Mouse (Mus musculus) spleen, adult 2 months (tissue): Measurements from ENCODE around the gene Prss50. TPM values are rescaled to one million over a fixed set of nuclear protein-coding genes. Genes with fewer than 3 reads are reported as not detected.

Source experiments
- DNase-seq, 2 experiments: peaks; one replicate each; pipeline versions ENCODE4 v3.0.0 to v3.0.0-alpha.2; 2012 to 2021; ENCODE audit warnings: low spot score in 2 of 2, low read depth in 1 of 2
- H3K27ac ChIP-seq: fragments of 200-500 bp; 2 replicates; pipeline ENCODE4 v1.5.1; 2012; ENCODE audit warnings: low read length, inconsistent platforms; ENCODE audit not compliant: insufficient read depth
- H3K27me3 ChIP-seq: fragments of 200-500 bp; 2 replicates; pipeline ENCODE4 v1.6.1; 2012; ENCODE audit warnings: mild to moderate bottlenecking, moderate library complexity, low read length, inconsistent platforms; ENCODE audit not compliant: control insufficient read depth, insufficient read depth
- H3K36me3 ChIP-seq: fragments of 200-500 bp; 2 replicates; pipeline ENCODE4 v1.6.1; 2012; ENCODE audit warnings: mild to moderate bottlenecking, low read length, inconsistent platforms; ENCODE audit not compliant: control insufficient read depth, insufficient read depth
- H3K4me1 ChIP-seq: fragments of 200-500 bp; 2 replicates; pipeline ENCODE4 v1.6.1; 2011; ENCODE audit warnings: inconsistent platforms; ENCODE audit not compliant: control insufficient read depth, insufficient read depth, insufficient read length
- H3K4me3 ChIP-seq: fragments of 200-500 bp; 2 replicates; pipeline ENCODE4 v1.5.1; 2011; ENCODE audit warnings: mild to moderate bottlenecking, inconsistent platforms; ENCODE audit not compliant: insufficient read depth, insufficient read length; ENCODE audit errors: extremely low read depth
- CTCF ChIP-seq: fragments of 200-500 bp; IDR thresholded peaks from 2 replicates; pipeline ENCODE4 v1.5.1; 2011; ENCODE audit warnings: mild to moderate bottlenecking, inconsistent platforms; ENCODE audit not compliant: insufficient read depth, insufficient read length, insufficient replicate concordance; ENCODE audit errors: extremely low read depth
- POLR2A ChIP-seq: fragments of 200-500 bp; IDR thresholded peaks from 2 replicates; pipeline ENCODE4 v1.6.1; 2011; ENCODE audit warnings: low read depth, low read length, inconsistent platforms
- WGBS: fragments of 180-500 bp; shearing (Covaris S2); methylation state at CpG from one replicate; pipeline ENCODE4 v1.1.7; 2018; 5-methylcytosine and 5-hydroxymethylcytosine counted together
- polyA plus RNA-seq: library from polyadenylated mRNA; depleted of rRNA; stranded (reverse); fragments of >200 nt; gene quantifications from 2 replicates; pipeline ENCODE4 v1.2.3, GENCODE M21; 2012

Gene Prss50
- polyA plus RNA-seq, 1 experiment: 3.5 TPM

DNA sequence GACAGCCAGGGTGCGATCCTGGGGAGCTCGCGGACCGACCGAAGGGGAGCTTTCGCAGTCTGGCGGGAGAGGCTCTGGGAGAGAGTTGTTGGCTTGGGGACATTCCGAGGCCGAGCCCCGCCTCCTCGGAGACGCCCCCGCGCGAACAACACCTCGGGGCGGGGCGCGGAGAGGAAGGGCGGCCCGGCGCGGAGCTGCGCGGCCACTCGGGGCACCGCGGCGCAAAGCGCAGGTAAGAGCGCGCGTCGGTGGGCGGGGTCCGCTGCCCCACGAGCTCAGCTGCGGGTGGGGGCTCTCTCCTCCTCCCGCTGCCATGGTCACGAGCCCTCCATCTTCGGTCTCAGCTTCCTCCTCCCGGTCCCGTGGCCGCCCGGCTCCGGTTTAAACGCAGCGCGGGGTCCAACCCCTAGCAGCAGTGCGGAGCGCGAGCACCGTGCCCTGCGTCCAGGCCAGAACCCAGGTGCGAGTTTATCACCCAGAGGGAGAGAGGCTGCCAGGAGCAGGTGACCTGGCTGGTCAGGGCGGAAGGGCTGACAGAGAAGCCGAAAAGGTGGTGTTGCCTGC, 22.3 kb downstream of the Prss50 start, which contains the start of gene Tmie:
Gene Tmie (minus strand): TSS at position 116 of the 564 bp plus-strand sequence.
- no peaks in the 10 kb centered on the region; the same call in 1 of the 2 replicates for H3K27me3 ChIP-seq
- TF ChIP-seq CTCF: no peak
- peak; percentile 15 for TF ChIP-seq POLR2A
- no peaks in the 10 kb centered on the region for H3K36me3 ChIP-seq
- WGBS: 1% methylated on average over 44 of the region's 57 CpGs
- no peaks in the 10 kb centered on the region; the same call in 1 of the 2 replicates for H3K4me1 ChIP-seq
- H3K4me3 ChIP-seq: peak within 1 kb of the TSS; percentile 72
- H3K27ac ChIP-seq: peak within 1 kb of the TSS; percentile 86
- peak in 1 of 2 experiments; percentile 46 for DNase-seq

DNA sequence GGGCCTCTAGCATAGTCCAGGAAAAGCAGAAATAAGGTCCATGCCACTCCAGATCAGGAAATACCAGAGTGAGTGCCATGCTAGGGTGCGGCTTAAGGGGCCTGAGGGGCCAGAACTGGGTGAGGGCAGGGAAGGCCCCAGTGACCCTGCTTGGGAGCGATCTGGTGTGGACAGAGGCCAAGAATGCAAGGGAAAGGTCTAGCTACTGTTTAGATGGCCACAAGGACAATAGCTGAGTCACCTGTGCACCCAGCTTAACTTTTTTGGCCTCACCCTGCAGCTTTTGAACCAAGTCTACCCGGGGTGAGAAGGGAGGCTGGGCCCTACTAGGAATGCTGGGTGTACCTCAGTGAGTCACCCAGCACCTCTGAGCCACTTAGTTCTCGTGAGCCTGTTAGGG, 23.0 kb downstream of the Prss50 start:
- no peak for DNase-seq
- no peaks in the 10 kb centered on the region; the same call in 1 of the 2 replicates for H3K4me1 ChIP-seq

DNA sequence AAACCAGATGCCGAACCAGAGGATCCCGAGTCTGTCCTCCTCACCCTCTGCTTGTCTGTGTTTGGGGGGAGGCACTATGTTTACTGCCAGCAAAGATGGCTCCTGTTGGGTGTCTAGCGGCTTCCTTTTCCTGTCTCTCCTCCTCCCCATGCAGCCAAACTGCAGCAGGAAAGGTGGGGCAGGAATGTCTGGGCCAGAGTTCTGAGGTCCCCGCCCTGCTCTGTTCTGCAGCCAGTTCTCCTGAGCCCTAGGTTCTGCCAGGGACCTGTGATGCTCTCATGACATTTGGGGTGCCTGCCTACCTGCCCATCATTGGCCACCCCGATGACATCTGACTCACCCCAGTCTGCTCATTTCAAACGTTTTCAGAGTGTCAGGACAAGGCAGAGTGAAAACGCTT, 24.2 kb downstream of the Prss50 start:
- H3K4me3 ChIP-seq: peak overlapping the region; percentile 72; the same call in 1 of the 2 replicates
- WGBS: 67% methylated on average over 7 of the region's 7 CpGs

More for the DNA sequence above, 23.0 kb downstream of the Prss50 start:
- H3K27ac ChIP-seq: peak overlapping the region; percentile 86
- H3K4me3 ChIP-seq: peak overlapping the region; percentile 72
- no peaks in the 10 kb centered on the region; the same call in 1 of the 2 replicates for H3K27me3 ChIP-seq
- no peaks in the 10 kb centered on the region for H3K36me3 ChIP-seq
- 64% methylated on average over 4 of the region's 4 CpGs for WGBS
- no peak for TF ChIP-seq POLR2A
- TF ChIP-seq CTCF: no peak

DNA sequence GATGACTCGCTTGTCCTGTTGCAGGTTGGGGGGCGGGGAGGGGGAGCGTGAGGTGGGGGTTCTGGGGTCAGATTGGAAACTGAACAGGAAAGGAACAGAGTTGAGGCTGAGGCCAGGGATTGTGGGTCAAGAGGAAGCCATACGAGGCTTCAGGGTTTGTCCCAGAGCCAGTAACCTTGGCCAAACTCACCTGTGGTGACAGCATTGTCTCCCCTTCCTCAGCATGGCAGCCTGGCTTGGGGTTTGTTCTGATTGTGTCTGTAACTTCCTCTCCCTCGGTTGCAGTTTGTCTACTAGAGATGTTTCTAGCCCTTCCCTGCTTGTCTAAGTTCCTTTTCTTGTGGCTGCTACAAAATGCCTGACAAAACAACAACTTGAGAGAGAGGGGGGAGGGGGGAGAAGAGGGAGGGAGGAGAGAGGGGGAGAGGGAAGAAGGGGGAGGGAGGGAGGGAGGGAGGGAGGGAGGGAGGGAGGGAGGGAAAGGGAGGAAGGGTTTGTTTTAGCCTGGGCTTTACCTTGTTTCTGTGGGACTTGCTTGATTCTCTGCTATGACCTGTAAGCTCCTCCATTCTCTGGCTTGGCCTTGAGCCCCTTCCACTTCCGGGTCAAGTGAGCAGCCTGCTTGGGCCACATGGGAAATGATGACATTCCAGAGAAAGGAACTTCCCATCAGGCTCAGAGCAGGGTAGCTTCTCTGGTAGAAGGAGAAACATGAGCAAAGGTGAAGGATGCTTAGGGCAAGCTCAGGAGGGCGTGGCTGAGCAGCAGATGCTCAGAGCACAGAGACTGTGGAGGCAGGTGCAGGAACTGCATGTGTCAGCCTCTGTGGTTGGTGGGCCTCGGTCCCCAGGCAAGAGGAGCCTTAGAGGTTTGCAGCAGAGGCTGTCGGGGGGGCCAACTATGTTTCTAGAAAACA, 29.9 kb downstream of the Prss50 start:
- TF ChIP-seq CTCF (no peak), POLR2A (no peak)
- Histone ChIP-seq H3K4me3 (no peak overlapping the region), H3K27ac (peak overlapping the region; percentile 27), H3K27me3 (no peaks in the 10 kb centered on the region), H3K36me3 (no peaks in the 10 kb centered on the region), H3K4me1 (no peaks in the 10 kb centered on the region; the same call in 1 of the 2 replicates)
- no peak for DNase-seq
- WGBS: 48% methylated on average over 9 of the region's 9 CpGs

More for the DNA sequence above, 24.2 kb downstream of the Prss50 start:
- no peak for DNase-seq
- Histone ChIP-seq H3K4me1 (no peaks in the 10 kb centered on the region; the same call in 1 of the 2 replicates), H3K36me3 (no peaks in the 10 kb centered on the region), H3K27ac (peak overlapping the region; percentile 86), H3K27me3 (no peaks in the 10 kb centered on the region; the same call in 1 of the 2 replicates)
- TF ChIP-seq CTCF (no peak), POLR2A (no peak)

DNA sequence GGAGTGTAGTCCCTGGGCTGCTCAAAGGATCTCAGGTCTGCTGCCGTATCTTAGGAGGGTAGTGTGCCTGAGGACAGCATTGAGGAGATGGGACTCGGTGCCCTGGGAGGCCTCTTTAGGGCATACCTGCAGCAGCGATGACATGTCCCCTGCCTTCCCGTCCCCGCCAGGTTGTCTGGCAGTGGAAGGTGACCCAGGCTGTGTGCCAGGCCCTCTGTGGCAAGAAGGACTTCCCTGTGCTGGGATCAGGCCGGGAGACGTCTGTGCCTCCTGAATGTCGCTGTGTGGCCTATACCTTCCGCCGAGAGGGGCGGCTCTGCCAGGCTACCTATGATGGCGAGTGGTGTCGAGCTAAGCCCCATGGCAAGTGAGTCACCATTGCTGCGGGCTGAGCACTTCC, 31.2 kb downstream of the Prss50 start:
- no peak overlapping the region for H3K27ac ChIP-seq
- DNase-seq: no peak
- no peaks in the 10 kb centered on the region for H3K36me3 ChIP-seq
- no peaks in the 10 kb centered on the region; the same call in 1 of the 2 replicates for H3K4me1 ChIP-seq
- H3K4me3 ChIP-seq: no peak overlapping the region
- H3K27me3 ChIP-seq: no peaks in the 10 kb centered on the region
- TF ChIP-seq CTCF: no peak
- TF ChIP-seq POLR2A: no peak
- WGBS: 94% methylated on average over 14 of the region's 14 CpGs

DNA sequence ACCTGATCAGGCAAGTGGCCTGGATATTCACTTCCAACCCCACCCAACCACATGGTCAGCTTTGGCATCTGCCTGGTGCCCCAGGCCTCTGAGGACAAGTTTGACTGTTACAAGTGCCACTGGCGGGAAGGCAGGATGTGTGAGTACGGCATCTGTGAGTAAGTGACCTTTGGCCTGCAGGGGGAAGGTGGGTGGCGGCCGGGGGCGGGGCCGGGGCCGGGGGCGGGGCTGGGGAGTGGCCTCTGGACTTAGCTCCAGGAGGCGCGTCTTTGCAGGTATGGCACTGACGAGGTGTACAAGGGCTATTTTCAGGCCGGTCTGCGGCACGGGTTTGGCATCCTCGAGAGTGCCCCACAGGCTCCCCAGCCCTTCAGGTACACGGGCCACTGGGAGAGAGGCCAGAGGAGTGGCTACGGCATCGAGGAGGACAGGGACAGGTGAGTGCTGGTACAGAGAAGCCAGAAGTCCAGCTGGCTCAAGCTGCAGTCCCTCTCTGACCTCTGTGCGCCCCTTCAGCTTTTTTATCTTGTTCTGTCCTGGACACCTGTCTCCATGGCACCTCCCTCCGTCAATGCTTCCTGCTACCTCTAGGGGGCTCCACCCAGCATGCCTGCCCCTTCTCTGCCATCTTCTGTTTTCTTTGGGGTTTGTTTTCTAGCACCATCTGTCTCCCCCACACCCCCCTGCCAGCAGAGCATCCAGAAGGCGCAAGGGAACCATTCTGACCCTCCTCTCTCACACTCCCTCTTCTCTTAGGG, 32.4 kb downstream of the Prss50 start:
- Histone ChIP-seq H3K4me1 (no peaks in the 10 kb centered on the region; the same call in 1 of the 2 replicates), H3K36me3 (no peaks in the 10 kb centered on the region), H3K27me3 (no peaks in the 10 kb centered on the region), H3K27ac (no peak overlapping the region), H3K4me3 (no peak overlapping the region)
- no peak for DNase-seq
- 68% methylated on average over 21 of the region's 21 CpGs for WGBS
- TF ChIP-seq POLR2A (no peak), CTCF (no peak)
